Mouse (Mus musculus) bone marrow, adult 2 months (tissue): ENCODE data around the gene Sigmar1. TPM values are rescaled to one million over a fixed set of nuclear protein-coding genes. Genes with fewer than 3 reads are reported as not detected.

ENCODE experiments used
- H3K27ac ChIP-seq: fragments of 200-500 bp; 2 replicates; pipeline ENCODE4 v1.5.1; 2012; ENCODE audit warnings: low read depth, mild to moderate bottlenecking, control low read depth, inconsistent platforms, low read length; ENCODE audit not compliant: control insufficient read depth, poor library complexity, insufficient read depth
- H3K4me1 ChIP-seq: fragments of 200-500 bp; 2 replicates; pipeline ENCODE4 v1.6.1; 2011; ENCODE audit warnings: low read length; ENCODE audit not compliant: control insufficient read depth, insufficient read depth
- H3K4me3 ChIP-seq: fragments of 200-500 bp; replicated peaks from 2 replicates; pipeline ENCODE3; 2011; ENCODE audit warnings: mild to moderate bottlenecking, low read depth, low read length, control low read depth; ENCODE audit not compliant: control insufficient read depth
- CTCF ChIP-seq: fragments of 200-500 bp; IDR thresholded peaks from 2 replicates; pipeline ENCODE4 v1.5.1; 2011; ENCODE audit warnings: low read length, control low read depth; ENCODE audit not compliant: control insufficient read depth, insufficient read depth
- POLR2A ChIP-seq: fragments of 200-500 bp; IDR thresholded peaks from 2 replicates; pipeline ENCODE4 v1.6.1; 2011; ENCODE audit warnings: low read depth, mild to moderate bottlenecking, control low read depth, low read length, borderline replicate concordance; ENCODE audit not compliant: control insufficient read depth
- WGBS: fragments of 180-500 bp; shearing (Covaris S2); methylation state at CpG from one replicate; pipeline ENCODE4 v1.1.7; 2018; 5-methylcytosine and 5-hydroxymethylcytosine counted together
- polyA plus RNA-seq: library from polyadenylated mRNA; stranded (reverse); fragments of >200 nt; gene quantifications from 2 replicates; pipeline ENCODE4 v1.2.4, GENCODE M21; 2011; ENCODE audit warnings: low replicate concordance; ENCODE audit not compliant: missing spikeins, insufficient read depth, insufficient read length

Gene Sigmar1
- polyA plus RNA-seq, 1 experiment, result 13.4 TPM

DNA sequence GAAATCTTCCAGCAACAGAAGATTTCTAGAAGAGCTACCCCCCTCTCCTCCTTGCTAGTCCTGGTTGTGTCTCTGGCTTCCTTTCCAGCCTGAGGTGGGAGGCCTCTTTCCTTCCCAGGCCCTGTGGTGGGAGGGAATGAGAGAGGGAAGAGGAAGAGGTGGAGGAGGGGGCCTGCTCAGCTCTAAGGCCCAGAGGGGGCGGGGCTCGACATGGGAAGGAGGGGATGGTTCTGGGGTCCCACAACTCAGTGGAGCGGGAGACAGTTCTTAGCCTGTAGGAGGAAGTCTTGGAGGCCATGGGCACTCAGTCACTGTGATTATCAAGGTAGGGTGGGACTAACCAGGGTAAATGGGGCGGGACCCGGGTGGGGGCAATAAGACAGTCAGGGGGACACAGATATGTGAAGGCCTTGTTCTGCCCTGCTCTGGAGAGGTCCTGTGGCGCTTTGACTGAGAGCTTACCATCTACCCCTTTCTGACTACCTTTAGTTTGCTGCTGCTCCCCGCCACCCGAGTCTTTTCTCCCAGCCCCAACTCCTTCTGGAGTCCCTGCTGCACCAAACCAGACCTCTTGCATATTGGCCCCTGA is 6.2 kb upstream of the Sigmar1 start:
- Histone ChIP-seq H3K4me3 (no peak overlapping the region), H3K27ac (no peak overlapping the region), H3K4me1 (peaks cover 2% of the 10 kb centered on the region)
- TF ChIP-seq POLR2A (no peak), CTCF (no peak)
- WGBS, result 59% methylated on average over 8 of the region's 8 CpGs

DNA sequence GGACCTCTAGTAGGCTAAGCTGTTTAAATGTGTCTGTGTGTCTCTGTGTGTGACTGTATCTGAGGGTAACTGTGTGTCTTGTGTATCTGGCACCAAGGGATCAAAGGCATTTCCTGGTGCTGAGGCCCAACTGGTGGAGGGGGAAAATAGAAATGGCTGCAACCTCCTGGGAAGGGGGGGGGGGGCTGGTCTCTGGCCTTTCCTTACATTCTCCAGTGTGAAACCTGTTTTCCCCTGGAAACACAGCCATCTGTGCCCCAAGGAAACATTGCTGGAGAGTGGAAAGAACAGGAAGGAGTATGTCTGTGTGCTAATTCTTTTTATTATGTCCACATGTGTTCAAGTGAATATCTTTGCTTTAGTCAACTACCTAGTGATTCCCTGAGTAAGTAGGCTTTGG is 5.7 kb upstream of the Sigmar1 start:
- TF ChIP-seq CTCF (no peak), POLR2A (no peak)
- Histone ChIP-seq H3K27ac (no peak overlapping the region), H3K4me3 (no peak overlapping the region), H3K4me1 (peaks cover 2% of the 10 kb centered on the region)

DNA sequence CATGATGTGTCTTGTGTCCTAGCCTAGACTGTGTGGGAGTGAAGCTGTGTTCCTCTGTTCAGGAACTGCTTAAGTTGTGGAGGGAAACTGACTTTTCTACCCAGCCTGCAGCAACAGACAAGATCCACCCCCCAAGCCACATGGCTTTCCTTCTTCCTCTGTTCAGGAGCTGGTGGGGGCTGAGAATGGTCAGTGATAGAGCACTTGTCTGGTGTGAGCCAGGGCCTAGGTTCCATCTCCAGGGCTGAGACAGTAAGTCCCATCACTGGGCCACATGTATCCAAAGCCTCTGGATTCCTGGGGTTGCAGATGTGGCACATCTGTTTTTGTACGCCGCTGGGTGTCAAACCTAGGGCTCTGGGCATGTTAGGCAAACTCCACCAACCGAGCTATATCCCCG is 5.0 kb upstream of the Sigmar1 start:
- Histone ChIP-seq H3K4me1 (peaks cover 3% of the 10 kb centered on the region), H3K27ac (no peak overlapping the region), H3K4me3 (no peak overlapping the region)
- WGBS, result 40% methylated on average over 4 of the region's 4 CpGs
- no peak for TF ChIP-seq CTCF
- TF ChIP-seq POLR2A, result no peak

DNA sequence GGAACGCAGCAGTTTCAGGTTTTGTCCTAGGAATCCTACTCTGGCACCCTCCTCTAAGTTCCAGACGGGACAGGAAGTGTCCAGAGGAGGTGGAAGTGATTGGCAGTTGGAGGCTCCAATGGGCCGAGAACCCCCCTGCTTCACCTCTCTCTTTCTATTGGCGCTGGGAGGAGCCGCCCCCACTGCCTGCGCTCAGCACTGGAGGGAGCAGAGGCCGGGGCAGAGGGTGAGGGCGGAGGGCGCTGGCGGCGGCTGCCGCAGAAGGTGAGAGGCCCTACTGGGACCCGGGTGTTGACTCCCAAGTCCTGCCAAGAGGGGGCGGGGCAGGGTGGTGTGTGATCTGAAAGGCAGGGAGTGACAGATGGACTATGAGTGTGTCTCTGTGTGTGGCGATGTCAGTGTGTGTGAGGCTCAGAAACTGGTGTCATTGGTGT is 4.3 kb upstream of the Sigmar1 start:
- WGBS, result 5% methylated on average over 15 of the region's 15 CpGs

DNA sequence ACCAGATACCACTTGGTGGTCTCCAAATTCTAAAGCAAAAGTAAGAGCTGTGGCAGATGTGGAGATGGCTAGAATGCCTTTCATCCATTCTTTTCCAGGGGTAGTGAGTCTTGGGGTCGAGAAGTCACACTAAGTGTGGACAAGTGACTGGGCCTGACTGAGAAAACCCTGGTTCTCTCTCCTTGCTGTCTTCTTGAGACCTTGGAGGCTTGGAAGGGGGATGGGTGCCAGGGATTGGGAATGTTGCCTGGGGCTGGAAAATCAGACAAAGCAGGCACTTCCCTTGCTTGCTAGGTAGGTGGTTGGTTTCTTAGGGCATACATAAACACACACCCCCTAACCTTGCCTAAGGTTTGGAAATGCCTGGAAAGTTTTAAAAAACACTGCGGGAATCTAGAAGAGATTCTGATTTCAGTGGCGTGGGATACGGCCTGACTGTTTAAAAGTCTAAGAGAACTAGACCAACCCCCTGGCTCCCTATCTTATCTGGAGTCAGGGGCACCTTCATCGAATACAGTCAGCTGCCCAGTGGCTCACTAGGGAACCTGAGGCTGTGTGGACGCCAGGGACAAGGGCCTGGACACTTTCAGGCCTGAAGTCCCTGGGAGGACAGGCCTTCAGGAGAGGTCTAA is 3.8 kb upstream of the Sigmar1 start:
- Histone ChIP-seq H3K4me3 (no peak overlapping the region), H3K27ac (no peak overlapping the region), H3K4me1 (peaks cover 3% of the 10 kb centered on the region)
- TF ChIP-seq POLR2A (no peak), CTCF (no peak)
- WGBS, result 43% methylated on average over 6 of the region's 6 CpGs

More for the DNA sequence above, 4.3 kb upstream of the Sigmar1 start:
- Histone ChIP-seq H3K4me1 (peaks cover 3% of the 10 kb centered on the region), H3K27ac (no peak overlapping the region), H3K4me3 (peak overlapping the region; percentile 59)
- TF ChIP-seq POLR2A, result peak; percentile 24; the same call in 1 of the 2 replicates
- no peak; the same call in 1 of the 2 replicates for TF ChIP-seq CTCF

DNA sequence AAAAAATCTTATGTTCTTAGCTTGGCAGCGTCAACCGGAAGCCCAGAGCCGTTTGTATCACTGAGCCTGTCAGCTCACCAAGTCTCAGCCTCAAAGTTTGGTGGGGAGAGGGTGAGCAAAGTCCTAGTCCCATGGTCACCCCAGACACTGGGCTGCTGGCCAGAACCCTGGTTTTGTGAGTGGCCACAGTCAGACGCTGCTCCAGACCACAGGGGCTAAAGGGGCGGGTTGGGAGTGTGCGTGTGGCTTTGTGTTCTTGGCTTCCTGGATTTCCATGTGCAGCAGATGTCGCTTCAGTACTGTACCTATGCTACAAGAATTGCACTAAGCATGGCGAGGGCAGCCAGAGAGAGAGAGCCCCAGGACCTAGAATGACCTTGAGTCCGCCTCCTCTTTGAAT is 3.2 kb upstream of the Sigmar1 start:
- Histone ChIP-seq H3K4me1 (peaks cover 3% of the 10 kb centered on the region), H3K4me3 (no peak overlapping the region), H3K27ac (no peak overlapping the region)
- no peak for TF ChIP-seq POLR2A
- no peak for TF ChIP-seq CTCF
- 35% methylated on average over 9 of the region's 9 CpGs for WGBS

DNA sequence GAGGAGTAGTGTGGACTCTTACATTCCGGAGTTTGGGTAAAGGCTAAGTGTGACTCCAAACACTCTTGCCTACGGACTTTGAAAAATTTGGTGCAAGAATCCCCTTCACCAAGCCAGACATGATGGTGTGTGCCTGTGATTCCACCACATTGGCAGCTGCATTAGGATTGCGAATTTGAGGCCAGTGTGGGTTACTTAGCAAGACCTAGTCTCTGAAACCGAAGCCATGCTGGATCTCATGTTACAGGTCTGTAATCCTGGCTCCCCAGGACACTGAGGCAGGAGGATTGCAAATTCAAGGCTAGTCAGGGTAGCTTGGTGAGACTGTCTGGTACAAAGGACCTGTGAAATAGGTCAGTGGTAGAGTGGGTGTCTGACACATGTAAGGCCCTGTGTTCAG is 2.7 kb upstream of the Sigmar1 start:
- WGBS, result 84% methylated on average over 4 of the region's 4 CpGs
- no peak overlapping the region for H3K4me3 ChIP-seq
- no peak overlapping the region for H3K27ac ChIP-seq
- peaks cover 3% of the 10 kb centered on the region for H3K4me1 ChIP-seq
- TF ChIP-seq POLR2A (no peak), CTCF (no peak)

DNA sequence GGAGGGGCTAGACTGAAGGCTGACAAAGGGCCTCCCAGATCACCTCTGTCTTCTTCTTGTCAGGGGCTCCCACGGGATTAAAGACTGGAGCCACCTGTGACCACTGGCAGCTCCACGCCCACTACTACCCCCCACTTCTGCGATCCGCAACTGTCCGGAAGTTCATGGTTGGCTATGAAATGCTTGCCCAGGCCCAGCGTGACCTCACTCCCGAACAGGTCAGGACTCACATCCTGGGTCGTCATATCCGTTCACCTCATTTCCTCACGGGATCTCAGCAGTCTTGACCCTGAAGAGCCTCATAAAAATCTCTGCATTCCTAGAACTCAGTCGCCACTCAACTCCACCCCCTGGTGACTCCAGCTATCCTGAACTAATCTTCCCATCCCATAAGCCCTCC is 2.1 kb upstream of the Sigmar1 start:
- H3K27ac ChIP-seq, result no peak overlapping the region
- H3K4me1 ChIP-seq, result peaks cover 3% of the 10 kb centered on the region
- no peak overlapping the region for H3K4me3 ChIP-seq
- TF ChIP-seq CTCF (no peak), POLR2A (no peak)
- 88% methylated on average over 11 of the region's 11 CpGs for WGBS
